ENCODE assay signal across 17 mouse cellular contexts in genomic region chr5:138953986-138954385, GRCm38 (mm10).
"Had no signal": no experiment of that assay in that cellular context is flagged by ENCODE, and none has a peak within 500 bp of the region (broad histone marks: within the 10 kb centered on the region; RNA-seq: fewer than 3 reads in every experiment).

No protein-coding gene starts in this region.

- DNase-seq: kidney, adult 9 months; kidney, postnatal 36 days; layer of hippocampus, adult 9-11 months; liver; liver, embryonic 13.5 days; liver, postnatal 0 days; lung, postnatal 14 days; right cerebral cortex, postnatal 14 days; thymus, adult 2 months; thymus, postnatal 25 days had no signal

- H3K4me2 ChIP-seq: liver, embryonic 13.5 days; lung, embryonic 15.5 days; midbrain, embryonic 12.5 days; stomach, embryonic 15.5 days had no signal

- H3K9me3 ChIP-seq: liver, embryonic 13.5 days; lung, embryonic 15.5 days; megakaryocyte, embryonic 14.5 days; midbrain, embryonic 12.5 days; stomach, embryonic 15.5 days had no signal

- H3K36me3 ChIP-seq: liver, embryonic 13.5 days; lung, embryonic 15.5 days; midbrain, embryonic 12.5 days; stomach, embryonic 15.5 days had no signal

- H3K27ac ChIP-seq: kidney, postnatal 0 days; liver, embryonic 13.5 days; lung, embryonic 15.5 days; macrophage; midbrain, embryonic 12.5 days; stomach, embryonic 15.5 days had no signal

- H3K4me1 ChIP-seq: liver, embryonic 13.5 days had no signal

- ATAC-seq: liver, postnatal 0 days; midbrain, embryonic 16.5 days had no signal

- H3K4me3 ChIP-seq: liver, embryonic 13.5 days; lung, embryonic 15.5 days; megakaryocyte, embryonic 14.5 days; midbrain, embryonic 12.5 days; stomach, embryonic 15.5 days had no signal

- H3K9ac ChIP-seq: liver, embryonic 13.5 days; liver, postnatal 0 days; lung, embryonic 15.5 days; midbrain, embryonic 12.5 days; stomach, embryonic 15.5 days had no signal

- H3K27me3 ChIP-seq: midbrain, embryonic 12.5 days; stomach, embryonic 15.5 days had no signal
